Mouse (Mus musculus): ENCODE measurements around the gene Fgfr2. TPM values are rescaled to one million over a fixed set of nuclear protein-coding genes. Genes with fewer than 3 reads are reported as not detected.
"Not testable (repeated sequence)": the region's sequence is repeated elsewhere in the genome, so short reads cannot be mapped to it uniquely, and the experiment has no call there.

Gene Fgfr2
- polyA plus RNA-seq, 1 experiment from 2014 or later = 39.4 TPM

DNA sequence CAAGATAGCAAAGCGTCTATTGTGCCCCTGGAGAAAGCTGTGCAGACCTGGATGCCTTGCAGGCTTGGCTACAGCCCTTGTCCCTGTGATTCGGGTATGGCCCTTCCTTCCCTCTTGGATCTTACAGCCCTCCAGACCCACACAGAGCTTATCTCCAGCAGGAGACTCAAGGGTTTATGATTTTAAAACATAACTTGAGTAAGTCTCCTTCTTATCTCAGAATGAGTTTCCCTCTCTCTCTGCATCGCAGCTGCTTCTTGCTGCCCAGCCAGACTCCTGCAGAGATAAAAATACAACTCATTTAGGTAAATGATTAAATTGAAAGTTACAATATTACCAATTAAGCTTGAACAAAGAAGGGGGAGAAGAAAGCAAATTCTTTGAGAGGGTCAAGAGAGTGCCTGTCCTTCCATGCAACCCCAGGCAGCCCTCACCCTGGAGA lies 2988.2 kb downstream of the Fgfr2 start:
- Histone ChIP-seq H3K4me3 (replicated peaks) (no peak overlapping the region), H3K4me1 (replicated peaks) (peaks cover 3% of the 10 kb centered on the region; the same call in 1 of the 2 replicates), H3K9me3 (no peaks in the 10 kb centered on the region), H3K27ac (no peak overlapping the region), H3K36me3 (no peaks in the 10 kb centered on the region), H3K4me2 (replicated peaks) (no peak overlapping the region), H3K9ac (replicated peaks) (no peak overlapping the region), H3K27me3 (no peaks in the 10 kb centered on the region)
- ATAC-seq = no peak
- WGBS = 68% methylated on average over 3 of the region's 3 CpGs

DNA sequence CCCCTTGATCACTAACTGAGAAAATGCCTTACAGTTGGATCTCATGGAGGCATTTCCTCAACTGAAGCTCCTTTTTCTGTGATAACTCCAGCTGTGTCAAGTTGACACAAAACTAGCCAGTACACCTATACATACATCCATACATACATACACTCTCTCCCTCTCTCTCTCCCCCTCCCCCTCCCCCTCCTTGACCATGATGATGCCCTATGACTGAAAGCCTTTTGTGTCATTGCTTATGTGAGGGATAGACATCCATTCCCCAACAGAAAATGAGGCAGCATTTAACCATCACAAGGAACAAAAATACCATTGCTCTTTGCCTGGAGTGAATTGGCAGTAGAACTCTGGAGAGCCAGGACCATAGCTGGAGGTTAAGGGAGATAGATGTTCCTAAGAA lies 2988.7 kb downstream of the Fgfr2 start:
- H3K9me3 ChIP-seq, ATAC-seq: not testable (repeated sequence)

DNA sequence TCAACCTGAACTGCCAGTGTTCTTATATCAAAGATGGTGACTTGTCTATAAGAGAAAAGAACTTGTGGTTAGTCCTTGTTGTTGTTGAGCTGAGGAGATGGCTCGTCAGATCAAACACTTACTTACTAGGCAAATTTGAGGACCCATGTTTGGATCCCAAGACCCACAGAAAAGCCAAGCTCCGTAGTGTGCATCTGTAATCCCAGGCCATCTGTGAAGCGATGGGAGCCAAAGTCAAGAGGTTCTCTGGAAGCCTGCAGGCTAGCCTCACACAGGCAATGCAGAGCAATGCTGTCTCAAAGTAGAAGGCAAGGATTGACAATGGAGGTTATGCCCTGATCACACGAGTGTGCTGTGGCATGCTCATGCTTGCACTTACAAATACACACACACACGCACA lies 2992.9 kb downstream of the Fgfr2 start:
- Histone ChIP-seq H3K9me3 (no peaks in the 10 kb centered on the region), H3K9ac (replicated peaks) (no peak overlapping the region), H3K4me1 (replicated peaks) (peaks cover 9% of the 10 kb centered on the region), H3K27ac (no peak overlapping the region), H3K4me3 (replicated peaks) (no peak overlapping the region), H3K4me2 (replicated peaks) (no peak overlapping the region), H3K36me3 (no peaks in the 10 kb centered on the region), H3K27me3 (no peaks in the 10 kb centered on the region; the same call in 1 of the 2 replicates)
- WGBS = 85% methylated on average over 5 of the region's 5 CpGs
- ATAC-seq = no peak

More for the DNA sequence above, 2988.7 kb downstream of the Fgfr2 start:
- not testable (repeated sequence) for H3K9ac ChIP-seq (replicated peaks); H3K4me3 ChIP-seq (replicated peaks); H3K4me1 ChIP-seq (replicated peaks); H3K27ac ChIP-seq; H3K4me2 ChIP-seq (replicated peaks); H3K36me3 ChIP-seq; H3K27me3 ChIP-seq

DNA sequence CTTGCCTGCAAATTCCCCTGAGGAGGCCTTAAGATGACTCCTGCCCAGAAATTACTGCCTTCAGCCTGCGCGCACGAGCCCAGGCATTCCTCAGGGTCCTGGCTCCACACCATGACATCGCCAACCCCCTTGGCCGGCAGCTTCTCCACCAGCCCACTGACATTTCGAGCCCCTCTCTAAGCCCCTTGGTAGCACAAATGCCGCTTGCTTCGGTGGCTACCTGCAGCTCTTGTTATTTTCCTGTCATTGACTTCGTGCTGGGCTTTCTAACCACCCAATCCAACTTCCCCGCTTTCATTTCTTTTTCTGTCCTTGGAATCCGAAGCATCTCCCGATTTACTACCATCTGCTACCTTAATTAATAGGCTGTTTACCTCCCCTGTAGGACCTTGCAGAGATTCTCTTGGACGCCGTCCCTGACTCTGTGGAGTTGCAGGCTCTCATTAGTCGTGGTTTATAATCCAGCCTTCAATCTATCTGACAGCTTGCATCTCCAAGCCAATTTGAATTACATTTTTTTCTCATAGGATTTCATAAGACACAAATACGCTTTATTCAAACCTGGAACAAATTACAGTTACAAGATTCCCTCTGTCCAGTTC lies 2993.7 kb downstream of the Fgfr2 start:
- Histone ChIP-seq H3K4me2 (replicated peaks) (peak overlapping the region; percentile 36), H3K4me3 (replicated peaks) (no peak overlapping the region), H3K9ac (replicated peaks) (no peak overlapping the region), H3K36me3 (no peaks in the 10 kb centered on the region), H3K27me3 (no peaks in the 10 kb centered on the region; the same call in 1 of the 2 replicates), H3K4me1 (replicated peaks) (peaks cover 9% of the 10 kb centered on the region), H3K27ac (peak overlapping the region; percentile 25; the same call in 1 of the 2 replicates), H3K9me3 (no peaks in the 10 kb centered on the region)
- ATAC-seq = no peak
- WGBS = 18% methylated on average over 16 of the region's 16 CpGs

DNA sequence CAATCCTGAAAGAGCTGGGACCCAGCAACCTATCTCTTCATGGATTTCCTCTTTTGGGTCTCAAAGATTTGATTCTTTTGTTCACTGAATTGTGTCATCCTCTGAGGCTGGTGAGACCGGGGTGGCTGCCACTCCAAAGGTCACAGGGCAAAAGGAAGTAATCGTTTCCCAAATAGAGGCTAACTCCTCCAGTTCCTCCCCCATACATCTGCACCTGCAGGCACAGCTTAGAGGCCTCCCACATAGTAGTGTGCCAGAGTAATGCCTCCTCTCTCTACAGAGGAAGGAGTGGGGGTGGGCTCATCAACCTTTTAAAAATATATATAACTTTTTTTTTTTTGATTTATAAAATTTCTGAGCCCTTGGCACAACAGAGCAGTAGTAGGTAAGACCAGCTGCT lies 3001.6 kb downstream of the Fgfr2 start:
- Histone ChIP-seq H3K27ac (no peak overlapping the region), H3K27me3 (no peaks in the 10 kb centered on the region), H3K9me3 (no peaks in the 10 kb centered on the region), H3K4me2 (replicated peaks) (no peak overlapping the region), H3K4me3 (replicated peaks) (no peak overlapping the region), H3K9ac (replicated peaks) (no peak overlapping the region), H3K4me1 (replicated peaks) (0 out of 2 replicates have a peak, but pooled peaks cover 8% of the 10 kb centered on the region), H3K36me3 (no peaks in the 10 kb centered on the region)
- 6% methylated on average over 2 of the region's 2 CpGs for WGBS
- ATAC-seq = no peak

DNA sequence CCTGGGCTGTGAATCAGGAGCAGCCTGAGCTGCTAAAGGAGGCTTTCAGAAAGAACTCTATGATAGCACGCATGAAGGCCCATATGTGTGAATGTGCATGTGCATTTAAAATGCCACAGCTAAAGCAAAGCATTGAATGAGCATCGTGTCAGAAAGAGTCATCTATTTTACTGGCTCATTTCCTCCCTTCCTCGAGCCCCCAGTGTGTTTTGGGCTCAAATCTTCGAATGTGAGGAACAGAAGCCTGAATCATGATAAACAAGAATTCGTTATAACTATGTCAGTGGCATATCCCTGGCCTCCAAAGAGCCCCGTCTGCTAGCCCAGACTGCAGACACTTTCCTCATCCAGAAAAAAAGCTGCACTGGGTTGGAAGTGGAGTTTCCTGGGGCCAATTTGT lies 3003.7 kb downstream of the Fgfr2 start:
- Histone ChIP-seq H3K4me2 (replicated peaks) (no peak overlapping the region), H3K4me3 (replicated peaks) (no peak overlapping the region), H3K9me3 (no peaks in the 10 kb centered on the region), H3K4me1 (replicated peaks) (0 out of 2 replicates have a peak, but pooled peaks cover 8% of the 10 kb centered on the region), H3K9ac (replicated peaks) (no peak overlapping the region), H3K27ac (no peak overlapping the region), H3K27me3 (no peaks in the 10 kb centered on the region), H3K36me3 (no peaks in the 10 kb centered on the region)
- no peak for ATAC-seq
- 77% methylated on average over 6 of the region's 6 CpGs for WGBS

DNA sequence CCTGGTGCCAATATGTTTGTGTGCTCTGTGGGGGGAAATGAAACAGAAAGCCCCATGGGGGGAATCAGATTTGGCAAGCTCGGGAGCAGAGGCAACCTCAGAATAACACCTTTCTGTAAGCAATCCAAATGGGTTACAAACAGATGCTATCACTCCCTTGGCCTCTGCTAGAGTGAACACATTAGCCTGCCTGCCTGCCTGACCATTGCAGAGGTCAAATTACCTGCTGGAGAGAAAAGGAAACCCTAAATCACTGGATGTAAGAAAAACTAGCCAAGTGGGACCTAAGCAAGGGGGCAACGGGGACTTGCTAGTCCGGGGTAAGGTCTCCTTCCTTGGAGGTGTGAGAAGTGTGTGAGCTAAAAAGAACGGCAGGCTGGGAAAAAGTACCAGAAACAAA lies 3004.4 kb downstream of the Fgfr2 start:
- Histone ChIP-seq H3K27ac (no peak overlapping the region), H3K9me3 (no peaks in the 10 kb centered on the region)

DNA sequence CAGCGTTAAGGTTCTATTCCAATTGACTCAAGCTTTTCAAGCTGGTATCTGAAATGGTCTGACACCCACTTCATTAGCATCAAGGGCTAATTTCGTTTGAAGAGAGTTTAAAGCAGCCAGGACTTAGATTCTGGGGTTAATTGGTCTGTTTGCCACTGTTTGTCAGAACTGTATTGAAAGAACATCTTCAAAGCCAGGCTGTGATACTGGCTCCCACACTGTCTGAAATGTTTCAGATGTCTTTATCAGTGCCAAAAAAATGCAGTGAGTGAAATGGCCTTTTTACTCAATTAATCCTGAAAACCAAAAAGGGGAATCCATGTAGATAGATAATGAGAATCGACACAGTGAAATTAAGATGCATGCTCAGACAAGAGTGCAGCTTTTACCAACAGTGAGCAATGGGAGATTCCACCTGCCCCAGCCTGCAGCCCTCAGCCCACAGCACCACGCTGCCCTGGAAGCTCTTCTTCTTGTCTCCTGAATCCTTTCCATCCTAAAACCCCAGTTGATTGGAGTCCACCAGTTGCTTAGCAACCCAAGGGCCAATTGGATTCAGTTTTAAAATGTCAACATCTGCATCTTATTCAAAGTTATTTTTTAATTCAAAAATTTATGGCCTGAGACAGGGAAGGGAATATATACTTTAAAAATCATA lies 3005.6 kb downstream of the Fgfr2 start:
- Histone ChIP-seq H3K4me1 (replicated peaks) (0 out of 2 replicates have a peak, but pooled peaks cover 8% of the 10 kb centered on the region), H3K27me3 (no peaks in the 10 kb centered on the region), H3K4me2 (replicated peaks) (no peak overlapping the region), H3K4me3 (replicated peaks) (no peak overlapping the region), H3K9ac (replicated peaks) (no peak overlapping the region), H3K9me3 (no peaks in the 10 kb centered on the region), H3K27ac (no peak overlapping the region), H3K36me3 (no peaks in the 10 kb centered on the region)
- no peak for ATAC-seq
- WGBS = 17% methylated on average over 4 of the region's 4 CpGs

More for the DNA sequence above, 3004.4 kb downstream of the Fgfr2 start:
- Histone ChIP-seq H3K36me3 (no peaks in the 10 kb centered on the region), H3K9ac (replicated peaks) (no peak overlapping the region), H3K4me1 (replicated peaks) (0 out of 2 replicates have a peak, but pooled peaks cover 8% of the 10 kb centered on the region), H3K4me3 (replicated peaks) (no peak overlapping the region), H3K4me2 (replicated peaks) (no peak overlapping the region), H3K27me3 (no peaks in the 10 kb centered on the region)
- WGBS = 59% methylated on average over 4 of the region's 4 CpGs
- no peak for ATAC-seq

DNA sequence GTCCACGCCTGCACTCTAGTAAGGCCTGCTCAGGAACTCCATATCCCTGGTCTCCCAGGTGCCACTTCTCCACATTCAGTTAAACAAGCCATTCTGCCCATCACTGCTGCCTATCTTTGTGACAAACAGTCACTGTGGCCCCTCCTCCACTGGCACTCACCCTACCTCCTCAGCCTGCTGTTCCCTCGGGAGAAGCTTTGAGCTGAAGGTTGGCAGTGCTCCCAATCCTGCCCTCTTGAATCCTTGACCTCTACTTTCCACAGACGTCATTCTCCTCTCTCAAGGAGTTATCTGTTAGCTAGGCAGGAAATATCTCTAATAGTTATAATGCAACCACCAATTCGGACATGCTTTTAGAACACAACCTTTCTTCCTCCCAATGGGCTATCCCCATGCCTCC lies 3008.7 kb downstream of the Fgfr2 start:
- 78% methylated on average over 4 of the region's 4 CpGs for WGBS
- H3K4me2 ChIP-seq (replicated peaks) = no peak overlapping the region
- H3K4me3 ChIP-seq (replicated peaks) = no peak overlapping the region
- H3K9me3 ChIP-seq = no peaks in the 10 kb centered on the region
- H3K27me3 ChIP-seq = no peaks in the 10 kb centered on the region
- H3K27ac ChIP-seq = no peak overlapping the region
- no peak for ATAC-seq
- H3K36me3 ChIP-seq = no peaks in the 10 kb centered on the region
- 0 out of 2 replicates have a peak, but pooled peaks cover 8% of the 10 kb centered on the region for H3K4me1 ChIP-seq (replicated peaks)
- no peak overlapping the region for H3K9ac ChIP-seq (replicated peaks)

Small RNAs within 50 kb of the gene (microRNA-seq; reads per million reads assigned to microRNA genes)
- gene Mir7061 = not detected

Other genes with a start within 250 kb of the Fgfr2 start
- gene Zranb1, start 192.2 kb downstream of the Fgfr2 start, polyA plus RNA-seq (2015; fragmentation: Nextera tagmentation; extraction: Ambion mirVana) = 18.6 and 20.5 TPM in 2 replicates
- 88.4 and 91.0 TPM in 2 replicates for gene Ctbp2, start 1.0 kb upstream of the Fgfr2 start, polyA plus RNA-seq (2015; fragmentation: Nextera tagmentation; extraction: Ambion mirVana)

Measured in midbrain, embryonic 13.5 days (tissue).